Mouse (Mus musculus): ENCODE results near the gene Klhl12. TPM values are rescaled to one million over a fixed set of nuclear protein-coding genes. Genes with fewer than 3 reads are reported as not detected.

The Klhl12 gene
- 23.4 TPM for polyA plus RNA-seq (2014; fragmentation: Illumina TruSeq; extraction: RNeasy Lipid Tissue Mini Kit (QIAGEN cat#74804); ENCODE audit: low read depth, low replicate concordance)

GRCm38 (mm10) chr1:134454904-134455824 is at the start of gene Klhl12:
Klhl12 (plus strand) TSS chr1:134455531.

DNA sequence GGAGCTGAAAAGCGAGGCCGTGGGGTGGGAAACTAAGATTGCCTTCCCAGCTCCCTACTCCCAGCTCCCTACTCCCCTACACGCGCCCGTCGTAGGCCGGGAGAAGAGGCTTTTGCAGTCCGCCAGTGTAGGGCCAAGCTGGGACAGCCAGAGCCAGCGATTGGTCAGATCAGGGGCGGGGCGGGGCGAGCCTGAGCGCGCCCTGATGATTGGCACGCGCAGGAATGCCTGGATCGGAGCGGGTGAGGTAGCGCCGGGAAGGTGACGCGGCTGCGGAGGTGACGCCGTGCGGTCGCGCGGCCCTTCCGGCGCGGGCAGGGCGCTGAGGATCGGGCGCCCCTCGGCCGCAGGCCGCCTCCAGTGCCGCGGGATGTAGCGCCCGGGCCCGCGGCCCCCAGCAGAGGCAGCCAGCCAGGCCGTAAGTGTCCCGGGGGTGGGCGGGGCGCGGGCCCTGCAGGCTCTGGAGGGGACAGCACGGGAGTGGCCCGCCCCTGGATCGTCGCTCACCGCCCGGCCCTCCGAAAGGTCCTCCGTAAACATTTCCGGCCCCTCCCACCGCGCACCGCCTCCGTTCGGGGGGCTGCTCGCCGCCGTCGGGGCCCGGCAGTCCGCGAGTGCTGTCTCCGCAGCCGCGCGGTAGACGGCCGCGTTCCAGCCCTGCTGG is 40.0 kb upstream of the Klhl12 start, which contains the start of gene Adipor1:
Gene Adipor1, plus strand, starts transcription at position 211 of the 664 bp plus-strand sequence.

DNA sequence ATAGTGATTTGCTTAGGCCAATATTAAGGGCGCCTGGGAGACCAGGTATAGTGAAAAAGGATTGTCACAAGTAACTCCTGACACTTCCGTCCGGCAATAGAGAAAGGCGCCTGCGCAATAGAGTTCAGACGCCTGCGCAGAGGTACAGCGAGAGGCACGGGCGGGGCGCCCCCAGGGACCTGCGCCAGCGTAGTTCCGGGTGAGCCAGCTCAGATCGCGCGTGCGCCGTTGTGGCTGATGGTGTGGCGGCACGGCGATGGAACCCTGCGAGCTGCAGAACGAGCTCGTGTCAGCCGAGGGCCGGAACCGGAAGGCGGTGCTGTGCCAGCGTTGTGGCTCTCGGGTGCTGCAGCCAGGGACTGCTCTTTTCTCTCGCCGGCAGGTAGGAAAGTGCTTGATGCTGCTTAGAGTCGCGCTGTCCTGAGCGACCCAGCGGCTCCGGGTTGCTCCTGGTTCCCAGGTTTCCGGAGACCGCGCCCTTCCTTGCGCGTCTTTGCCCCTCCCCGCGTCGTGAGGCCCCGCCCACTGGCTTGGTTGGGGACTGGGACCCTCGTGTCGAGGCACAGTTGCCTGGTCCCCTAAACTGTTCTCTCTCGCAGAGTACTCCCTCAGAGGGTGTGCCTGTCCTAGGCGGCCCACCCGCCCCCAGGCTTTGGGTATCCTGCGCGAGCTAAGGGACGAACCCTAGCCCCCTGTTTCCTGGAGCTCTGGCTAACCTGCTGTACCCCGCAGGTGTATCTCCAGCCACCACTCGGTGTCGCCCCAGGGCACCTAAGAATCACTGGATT is 39.3 kb downstream of the Klhl12 start, which contains the start of gene Rabif:
Gene Rabif, plus strand, starts transcription at position 221 of the 788 bp plus-strand sequence.

Other genes with a start within 250 kb of the Klhl12 start
- 1.5 TPM for gene Adora1, start 220.1 kb upstream of the Klhl12 start, polyA plus RNA-seq (2014; fragmentation: Illumina TruSeq; extraction: RNeasy Lipid Tissue Mini Kit (QIAGEN cat#74804); ENCODE audit: low read depth, low replicate concordance)
- not detected for gene Myog, start 165.5 kb upstream of the Klhl12 start, polyA plus RNA-seq (2014; fragmentation: Illumina TruSeq; extraction: RNeasy Lipid Tissue Mini Kit (QIAGEN cat#74804); ENCODE audit: low read depth, low replicate concordance)
- not detected for gene Ppfia4, start 122.6 kb upstream of the Klhl12 start, polyA plus RNA-seq (2014; fragmentation: Illumina TruSeq; extraction: RNeasy Lipid Tissue Mini Kit (QIAGEN cat#74804); ENCODE audit: low read depth, low replicate concordance)
- gene Tmem183a, start 93.6 kb upstream of the Klhl12 start, polyA plus RNA-seq (2014; fragmentation: Illumina TruSeq; extraction: RNeasy Lipid Tissue Mini Kit (QIAGEN cat#74804); ENCODE audit: low read depth, low replicate concordance), result 87.0 TPM
- gene 4933406M09Rik, start 69.6 kb upstream of the Klhl12 start, polyA plus RNA-seq (2014; fragmentation: Illumina TruSeq; extraction: RNeasy Lipid Tissue Mini Kit (QIAGEN cat#74804); ENCODE audit: low read depth, low replicate concordance), result not detected
- gene Cyb5r1, start 50.0 kb upstream of the Klhl12 start, polyA plus RNA-seq (2014; fragmentation: Illumina TruSeq; extraction: RNeasy Lipid Tissue Mini Kit (QIAGEN cat#74804); ENCODE audit: low read depth, low replicate concordance), result 16.9 TPM
- 47.0 TPM for gene Adipor1, start 40.2 kb upstream of the Klhl12 start, polyA plus RNA-seq (2014; fragmentation: Illumina TruSeq; extraction: RNeasy Lipid Tissue Mini Kit (QIAGEN cat#74804); ENCODE audit: low read depth, low replicate concordance)
- 33.3 TPM for gene Rabif, start 39.1 kb downstream of the Klhl12 start, polyA plus RNA-seq (2014; fragmentation: Illumina TruSeq; extraction: RNeasy Lipid Tissue Mini Kit (QIAGEN cat#74804); ENCODE audit: low read depth, low replicate concordance)
- gene Mgat4e, start 94.2 kb downstream of the Klhl12 start, polyA plus RNA-seq (2014; fragmentation: Illumina TruSeq; extraction: RNeasy Lipid Tissue Mini Kit (QIAGEN cat#74804); ENCODE audit: low read depth, low replicate concordance), result not detected
- 11.5 TPM for gene Kdm5b, start 104.6 kb downstream of the Klhl12 start, polyA plus RNA-seq (2014; fragmentation: Illumina TruSeq; extraction: RNeasy Lipid Tissue Mini Kit (QIAGEN cat#74804); ENCODE audit: low read depth, low replicate concordance)
- gene Syt2, start 191.1 kb downstream of the Klhl12 start, polyA plus RNA-seq (2014; fragmentation: Illumina TruSeq; extraction: RNeasy Lipid Tissue Mini Kit (QIAGEN cat#74804); ENCODE audit: low read depth, low replicate concordance), result not detected